Mouse (Mus musculus) left cerebral cortex, postnatal 14 days (tissue): ENCODE measurements around the gene Pxmp4. TPM values are rescaled to one million over a fixed set of nuclear protein-coding genes. Genes with fewer than 3 reads are reported as not detected.

Experiments used
- DNase-seq, 2 experiments: peaks; one replicate each; pipeline ENCODE4 v3.0.0; 2021 to 2022; ENCODE audit warnings: low spot score in 2 of 2, mixed read lengths in 1 of 2
- intact Hi-C: fragments of 180-260 bp; cut with DNase I; formaldehyde crosslinking; loops from one replicate; pipeline ENCODE4 v1.15.1; 2025
- long read RNA-seq, 2 experiments: library from polyadenylated mRNA; stranded (forward); transcript quantifications; one replicate each; pipeline ENCODE4 v2.0.0; 2021
- total RNA-seq, 2 experiments: library from RNA; stranded (reverse); gene quantifications; 2 replicates each; pipeline ENCODE4 v1.2.3; 2021

Pxmp4 gene
- 10 to 100 TPM; 16.1 to 16.8 TPM for total RNA-seq
- long read RNA-seq, experiment 1, transcript Pxmp4-201 (4 exons, 2,789 nt): major isoform, 12 of 19 reads
- long read RNA-seq, experiment 1, partial matches to known transcripts: 1 of 19 reads
- long read RNA-seq, experiment 1, other reads (novel, unspliced or antisense): 5 of 19 reads
- long read RNA-seq, experiment 2, transcript Pxmp4-201 (4 exons, 2,789 nt): major isoform, 10 of 11 reads
- long read RNA-seq, experiment 2, partial matches to known transcripts: 0 of 11 reads
- long read RNA-seq, experiment 2, other reads (novel, unspliced or antisense): 1 of 11 reads

- DNase-seq: peak; percentile 100
- intact Hi-C loops: no loop called here
Observed at GRCm38 (mm10) chr2:154603638-154604153, at the start of gene Pxmp4. TSS of gene Pxmp4 (minus strand) at chr2:154603708.

- DNase-seq: no peak
Observed at GRCm38 (mm10) chr2:154651363-154651762, 47.9 kb upstream of the Pxmp4 start, which contains the start of gene Chmp4b. TSS of gene Chmp4b (plus strand) at chr2:154651705.

GRCm38 (mm10) chr2:154650404-154650803 lies 46.9 kb upstream of the Pxmp4 start:
- no peak for DNase-seq
- intact Hi-C loops: no loop called here

More at GRCm38 (mm10) chr2:154651363-154651762, 47.9 kb upstream of the Pxmp4 start, which contains the start of gene Chmp4b:
- intact Hi-C loops: no loop called here

GRCm38 (mm10) chr2:154648086-154648485 lies 44.6 kb upstream of the Pxmp4 start:
- intact Hi-C loops: loop anchor here (5.0 kb wide), 1 partner anchor 294 kb away; no protein-coding TSS in a partner anchor
- DNase-seq: no peak

GRCm38 (mm10) chr2:154646634-154647033 lies 43.1 kb upstream of the Pxmp4 start:
- intact Hi-C loops: loop anchor here (5.0 kb wide), 1 partner anchor 296 kb away; no protein-coding TSS in a partner anchor
- DNase-seq: peak in 1 of 2 experiments; percentile 40

GRCm38 (mm10) chr2:154642712-154643385 lies 39.3 kb upstream of the Pxmp4 start:
- intact Hi-C loops: no loop called here

GRCm38 (mm10) chr2:154642005-154642459 lies 38.5 kb upstream of the Pxmp4 start:
- no peak for DNase-seq
- intact Hi-C loops: no loop called here

More at GRCm38 (mm10) chr2:154642712-154643385, 39.3 kb upstream of the Pxmp4 start:
- DNase-seq: no peak

- no peak for DNase-seq
- intact Hi-C loops: no loop called here
Observed at GRCm38 (mm10) chr2:154641176-154641575, 37.7 kb upstream of the Pxmp4 start.

GRCm38 (mm10) chr2:154639115-154639514 lies 35.6 kb upstream of the Pxmp4 start:
- DNase-seq: no peak
- intact Hi-C loops: no loop called here

GRCm38 (mm10) chr2:154638521-154638920 lies 35.0 kb upstream of the Pxmp4 start:
- no peak for DNase-seq
- intact Hi-C loops: no loop called here

GRCm38 (mm10) chr2:154635826-154636225 lies 32.3 kb upstream of the Pxmp4 start:
- no peak for DNase-seq
- intact Hi-C loops: no loop called here

- no peak for DNase-seq
- intact Hi-C loops: no loop called here
Observed at GRCm38 (mm10) chr2:154633876-154634644, 30.6 kb upstream of the Pxmp4 start.

- no peak for DNase-seq
- intact Hi-C loops: no loop called here
Observed at GRCm38 (mm10) chr2:154633039-154633742, 29.7 kb upstream of the Pxmp4 start.

- intact Hi-C loops: no loop called here
Observed at GRCm38 (mm10) chr2:154632203-154632780, 28.8 kb upstream of the Pxmp4 start.

GRCm38 (mm10) chr2:154630531-154630930 lies 27.0 kb upstream of the Pxmp4 start:
- peak; percentile 20 to 40 for DNase-seq
- intact Hi-C loops: no loop called here

More at GRCm38 (mm10) chr2:154632203-154632780, 28.8 kb upstream of the Pxmp4 start:
- DNase-seq: no peak

GRCm38 (mm10) chr2:154624137-154624536 lies 20.6 kb upstream of the Pxmp4 start:
- DNase-seq: no peak
- intact Hi-C loops: no loop called here

GRCm38 (mm10) chr2:154621684-154622083 lies 18.2 kb upstream of the Pxmp4 start:
- intact Hi-C loops: no loop called here
- DNase-seq: no peak

- DNase-seq: no peak
- intact Hi-C loops: no loop called here
Observed at GRCm38 (mm10) chr2:154617061-154617460, 13.6 kb upstream of the Pxmp4 start.

- no peak for DNase-seq
- intact Hi-C loops: no loop called here
Observed at GRCm38 (mm10) chr2:154615674-154616073, 12.2 kb upstream of the Pxmp4 start.
